Mouse (Mus musculus): ENCODE measurements around the gene Gss.

Gss gene

GRCm38 (mm10) chr2:155515941-155516340 is 76.7 kb downstream of the Gss start:
- peak in 1 of 2 experiments; percentile 66 for DNase-seq (ENCODE audit: low spot score in 2 of 2)

DNA sequence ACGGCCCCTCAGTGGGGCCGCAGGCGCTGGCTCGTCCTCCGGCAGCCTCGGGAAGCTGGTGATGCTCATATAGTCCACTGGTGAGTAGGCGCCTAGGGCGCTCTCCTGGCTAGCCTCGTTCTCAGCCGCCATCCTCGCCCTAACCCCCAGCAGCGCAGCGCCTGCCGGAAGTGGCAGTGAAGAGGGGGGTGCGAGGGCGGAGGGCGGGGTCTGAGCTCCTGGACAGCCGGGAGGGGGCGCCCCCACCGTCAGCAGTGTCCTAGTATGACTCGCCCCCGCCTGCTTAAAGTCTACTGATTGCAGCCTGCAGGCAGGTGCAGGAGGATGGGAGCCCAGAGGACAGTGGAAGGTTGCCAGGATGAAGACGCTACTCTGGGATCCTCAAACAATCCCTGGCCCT is 77.9 kb downstream of the Gss start:
- peak; percentile 83 to 84 for DNase-seq (ENCODE audit: low spot score in 2 of 2)

DNA sequence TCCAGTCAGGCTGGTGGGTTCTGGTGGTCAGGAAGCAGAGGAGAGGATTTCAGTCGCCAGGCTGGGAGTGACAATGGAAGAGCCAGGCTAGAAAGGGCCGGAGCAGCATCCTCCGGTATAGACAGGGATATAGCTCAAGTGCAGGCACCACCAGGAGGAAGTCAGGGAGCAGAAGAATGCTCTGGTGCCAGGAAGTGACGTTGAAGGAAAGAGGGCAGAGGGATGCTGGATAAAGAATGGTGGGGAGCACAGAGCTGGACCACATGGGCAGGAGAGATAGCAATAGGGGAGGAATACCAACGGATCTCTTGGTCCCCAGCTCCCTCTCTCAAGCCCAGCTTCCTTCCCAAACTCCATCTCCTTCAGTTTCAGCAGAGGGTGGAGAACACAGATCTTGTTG is 79.1 kb downstream of the Gss start:
- peak in 1 of 2 experiments; percentile 19 for DNase-seq (ENCODE audit: low spot score in 2 of 2)

Measured in frontal cortex, postnatal 10 days (tissue).